Mouse (Mus musculus): ENCODE measurements at regions not wholly inside any gene's neighbourhood (a gene's known extent, or its start where the extent isn't known, plus 50 kb on each side); places are given as distances from the start of the nearest gene placed in this dataset.

GRCm38 (mm10) chr10:31252584-31253381, 60.4 kb upstream of the Hddc2 start:
- TF ChIP-seq POLR2A (IDR thresholded peaks at IDR 0.05; ENCODE audit: extremely low read depth, insufficient read depth, low read length) (no peak), CTCF (IDR thresholded peaks at IDR 0.05; ENCODE audit: low read depth, low read length) (no peak)
